Mouse (Mus musculus) bone marrow, adult 2 months (tissue): ENCODE results near the gene Pde1a. TPM values are rescaled to one million over a fixed set of nuclear protein-coding genes. Genes with fewer than 3 reads are reported as not detected.
"Not testable (repeated sequence)": the region's sequence is repeated elsewhere in the genome, so short reads cannot be mapped to it uniquely, and the experiment has no call there.

Experiments used
- H3K27ac ChIP-seq: fragments of 200-500 bp; 2 replicates; pipeline ENCODE4 v1.5.1; 2012; ENCODE audit warnings: low read depth, mild to moderate bottlenecking, control low read depth, inconsistent platforms, low read length; ENCODE audit not compliant: control insufficient read depth, poor library complexity, insufficient read depth
- H3K4me1 ChIP-seq: fragments of 200-500 bp; 2 replicates; pipeline ENCODE4 v1.6.1; 2011; ENCODE audit warnings: low read length; ENCODE audit not compliant: control insufficient read depth, insufficient read depth
- H3K4me3 ChIP-seq: fragments of 200-500 bp; replicated peaks from 2 replicates; pipeline ENCODE3; 2011; ENCODE audit warnings: mild to moderate bottlenecking, low read depth, low read length, control low read depth; ENCODE audit not compliant: control insufficient read depth
- CTCF ChIP-seq: fragments of 200-500 bp; IDR thresholded peaks from 2 replicates; pipeline ENCODE4 v1.5.1; 2011; ENCODE audit warnings: low read length, control low read depth; ENCODE audit not compliant: control insufficient read depth, insufficient read depth
- POLR2A ChIP-seq: fragments of 200-500 bp; IDR thresholded peaks from 2 replicates; pipeline ENCODE4 v1.6.1; 2011; ENCODE audit warnings: low read depth, mild to moderate bottlenecking, control low read depth, low read length, borderline replicate concordance; ENCODE audit not compliant: control insufficient read depth
- WGBS: fragments of 180-500 bp; shearing (Covaris S2); methylation state at CpG from one replicate; pipeline ENCODE4 v1.1.7; 2018; 5-methylcytosine and 5-hydroxymethylcytosine counted together
- polyA plus RNA-seq: library from polyadenylated mRNA; stranded (reverse); fragments of >200 nt; gene quantifications from 2 replicates; pipeline ENCODE4 v1.2.4, GENCODE M21; 2011; ENCODE audit warnings: low replicate concordance; ENCODE audit not compliant: missing spikeins, insufficient read depth, insufficient read length

Gene Pde1a
- polyA plus RNA-seq, 1 experiment: 2.6 TPM

DNA sequence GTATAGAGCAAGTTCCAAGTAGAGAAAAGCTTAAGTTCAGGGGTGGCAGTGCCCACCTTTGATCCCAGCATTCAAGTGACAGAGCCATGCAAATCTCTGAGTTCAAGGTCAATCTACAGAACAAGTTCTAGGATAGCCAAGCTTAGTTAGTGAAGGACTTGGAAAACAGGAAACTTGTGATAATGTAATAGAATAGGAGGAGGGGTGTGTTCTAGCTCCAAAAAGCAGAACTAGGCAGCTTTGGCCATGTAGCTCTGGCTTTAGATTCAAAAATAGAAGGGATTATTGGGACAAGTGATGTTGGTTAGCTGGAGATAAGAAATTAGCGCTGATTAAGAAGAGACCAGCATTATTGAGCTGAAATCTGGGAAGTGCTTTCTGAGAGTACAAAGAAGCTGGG lies 272.4 kb downstream of the Pde1a start:
- WGBS: 47% methylated on average over 1 of the region's 1 CpGs

DNA sequence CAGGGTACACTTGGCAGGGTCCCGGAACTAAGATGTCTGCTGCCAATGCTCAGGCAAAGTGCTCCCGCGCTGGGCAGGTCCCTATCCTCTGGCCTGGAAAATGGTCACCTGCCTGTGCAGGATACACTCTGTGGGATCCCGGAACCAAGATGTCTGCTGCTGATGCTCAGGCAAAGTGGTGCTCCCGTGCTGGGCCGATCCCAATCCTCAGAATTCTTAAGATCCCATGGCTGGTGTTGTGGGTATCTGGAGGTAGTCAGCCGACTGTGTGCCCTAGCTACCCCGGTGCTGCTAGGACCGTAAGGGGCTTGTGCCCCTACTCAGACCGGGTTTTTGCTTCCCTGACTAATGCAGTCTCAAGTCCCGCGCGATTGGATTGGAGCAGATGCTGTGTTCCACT lies 281.9 kb downstream of the Pde1a start:
- 76% methylated on average over 13 of the region's 13 CpGs for WGBS
- H3K4me1 ChIP-seq: not testable (repeated sequence)

More for the DNA sequence above, 272.4 kb downstream of the Pde1a start:
- TF ChIP-seq CTCF: no peak
- no peak for TF ChIP-seq POLR2A
- Histone ChIP-seq H3K4me3 (no peak overlapping the region), H3K4me1 (no peaks in the 10 kb centered on the region), H3K27ac (no peak overlapping the region)

DNA sequence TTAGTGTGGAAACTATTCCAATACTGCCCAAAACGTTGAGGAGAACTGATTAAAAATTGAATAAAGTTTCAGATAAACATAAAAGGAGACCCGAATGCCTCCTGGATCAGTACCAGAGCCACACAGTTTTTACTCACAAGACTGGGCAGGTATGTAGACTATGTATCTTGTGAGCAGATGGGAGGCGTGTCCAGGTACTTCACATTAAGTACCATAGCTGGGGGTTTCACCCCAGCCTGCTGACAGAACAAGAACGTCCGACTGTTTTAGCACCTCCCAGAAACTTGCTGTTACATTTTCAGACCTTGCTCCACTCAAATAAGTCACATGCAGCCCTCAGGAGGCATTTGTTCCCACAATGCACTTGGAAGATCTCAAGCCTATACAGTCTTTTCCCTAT lies 289.7 kb downstream of the Pde1a start:
- Histone ChIP-seq H3K4me1 (peaks cover 1% of the 10 kb centered on the region), H3K4me3 (no peak overlapping the region), H3K27ac (no peak overlapping the region)
- no peak for TF ChIP-seq POLR2A
- TF ChIP-seq CTCF: no peak
- WGBS: 65% methylated on average over 5 of the region's 5 CpGs

More for the DNA sequence above, 281.9 kb downstream of the Pde1a start:
- not testable (repeated sequence) for H3K4me3 ChIP-seq, H3K27ac ChIP-seq

DNA sequence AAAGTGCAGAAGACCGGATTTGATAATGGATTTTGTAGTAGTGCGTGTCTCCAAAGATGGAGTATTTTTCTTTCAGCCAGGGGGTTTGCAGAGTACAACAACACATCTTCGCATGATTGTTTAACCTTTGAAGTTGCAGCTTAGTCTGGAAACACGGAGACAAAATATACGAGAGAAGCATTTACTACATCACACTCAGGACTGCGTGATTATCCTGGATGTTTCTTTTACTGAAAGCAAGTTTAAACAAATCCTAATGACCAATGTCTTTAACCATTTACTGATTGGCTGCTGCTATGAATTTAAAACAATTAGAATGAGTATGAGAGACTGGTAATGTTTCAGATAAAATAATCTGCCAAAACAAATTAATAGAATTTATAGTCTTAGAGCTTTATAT lies 290.2 kb downstream of the Pde1a start:
- no peak overlapping the region for H3K4me3 ChIP-seq
- peaks cover 1% of the 10 kb centered on the region for H3K4me1 ChIP-seq

DNA sequence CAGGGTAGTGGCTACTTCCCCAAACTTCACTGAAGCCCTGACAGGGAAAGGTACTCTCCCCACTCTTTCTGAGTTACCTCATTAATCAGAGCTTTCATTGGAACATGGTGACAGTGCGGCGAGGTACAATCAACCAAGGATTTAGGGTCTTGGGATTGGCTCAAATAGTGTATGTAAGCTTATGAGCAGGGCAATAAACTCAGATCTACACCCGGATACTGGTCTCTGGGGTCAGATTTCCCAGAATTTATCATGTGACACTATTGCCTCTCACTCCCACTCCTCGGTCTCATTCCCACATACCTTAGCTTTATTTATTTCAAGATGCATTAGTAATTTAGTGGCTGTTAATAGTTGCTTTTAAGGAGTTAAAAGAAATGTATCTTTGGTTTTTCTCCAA lies 303.4 kb downstream of the Pde1a start:
- no peak for TF ChIP-seq CTCF
- no peak for TF ChIP-seq POLR2A
- Histone ChIP-seq H3K27ac (no peak overlapping the region), H3K4me1 (no peaks in the 10 kb centered on the region), H3K4me3 (no peak overlapping the region)
- WGBS: 85% methylated on average over 4 of the region's 4 CpGs

More for the DNA sequence above, 290.2 kb downstream of the Pde1a start:
- no peak overlapping the region for H3K27ac ChIP-seq
- TF ChIP-seq POLR2A (no peak), CTCF (no peak)
- WGBS: 89% methylated on average over 6 of the region's 6 CpGs

DNA sequence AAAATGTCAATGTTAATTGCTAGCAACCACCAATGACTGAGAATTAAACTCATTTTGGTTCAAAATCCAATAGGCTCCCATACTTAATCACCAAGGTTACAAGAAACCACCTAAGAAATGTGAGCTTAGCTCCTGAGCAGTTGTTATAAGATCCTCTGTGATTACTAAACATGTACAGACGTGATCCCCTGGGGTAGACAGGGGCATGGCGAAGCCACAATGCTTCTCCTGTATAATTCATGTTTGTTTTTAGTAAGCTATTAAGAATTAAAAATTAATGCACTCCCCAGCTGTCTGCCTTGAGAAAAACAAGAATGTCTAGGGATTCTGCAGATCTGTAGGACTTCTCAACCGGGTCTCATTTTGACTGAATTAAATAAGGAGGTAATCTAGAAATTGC lies 309.7 kb downstream of the Pde1a start:
- WGBS: 79% methylated on average over 3 of the region's 3 CpGs
- no peaks in the 10 kb centered on the region for H3K4me1 ChIP-seq
- H3K4me3 ChIP-seq: no peak overlapping the region
- no peak overlapping the region for H3K27ac ChIP-seq
- TF ChIP-seq CTCF (no peak), POLR2A (no peak)

DNA sequence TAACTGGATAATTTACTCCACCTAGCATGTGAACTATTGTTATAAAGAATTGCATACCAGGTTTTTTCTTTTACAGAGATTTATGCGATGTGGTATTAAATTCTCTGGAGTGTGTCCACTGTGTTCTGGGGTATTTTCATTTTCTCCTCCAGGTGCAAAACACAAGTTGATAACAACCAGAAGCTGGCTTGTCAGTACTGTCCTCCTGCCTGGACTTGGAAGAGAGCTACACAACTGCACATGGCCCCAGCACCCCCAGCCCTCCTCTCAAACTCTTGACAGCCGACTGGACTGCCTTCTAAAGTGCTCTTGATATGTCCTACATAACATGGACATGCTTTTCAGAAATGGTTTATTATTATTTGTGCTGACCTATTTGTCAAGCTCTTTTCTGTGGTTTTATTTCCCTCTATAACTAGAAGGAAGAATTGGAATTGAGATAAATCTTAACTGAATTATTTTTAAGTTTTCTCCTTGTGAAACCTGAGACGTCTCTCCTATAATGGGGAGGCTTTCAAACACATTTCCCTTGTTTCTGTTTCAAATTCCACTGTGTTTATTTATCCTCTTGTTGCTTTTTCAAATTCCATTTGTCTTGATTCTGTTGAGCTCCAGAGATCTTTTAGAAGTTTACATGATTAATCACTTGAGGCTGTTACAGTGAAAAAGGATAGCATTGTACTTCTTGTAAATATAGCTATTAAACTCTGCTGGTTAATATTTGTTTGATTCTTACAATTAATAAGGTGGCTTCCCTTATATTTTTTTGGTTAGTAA lies 313.4 kb downstream of the Pde1a start:
- TF ChIP-seq POLR2A (no peak), CTCF (no peak)
- WGBS: 72% methylated on average over 3 of the region's 3 CpGs
- no peak overlapping the region for H3K27ac ChIP-seq
- H3K4me3 ChIP-seq: no peak overlapping the region
- H3K4me1 ChIP-seq: no peaks in the 10 kb centered on the region

DNA sequence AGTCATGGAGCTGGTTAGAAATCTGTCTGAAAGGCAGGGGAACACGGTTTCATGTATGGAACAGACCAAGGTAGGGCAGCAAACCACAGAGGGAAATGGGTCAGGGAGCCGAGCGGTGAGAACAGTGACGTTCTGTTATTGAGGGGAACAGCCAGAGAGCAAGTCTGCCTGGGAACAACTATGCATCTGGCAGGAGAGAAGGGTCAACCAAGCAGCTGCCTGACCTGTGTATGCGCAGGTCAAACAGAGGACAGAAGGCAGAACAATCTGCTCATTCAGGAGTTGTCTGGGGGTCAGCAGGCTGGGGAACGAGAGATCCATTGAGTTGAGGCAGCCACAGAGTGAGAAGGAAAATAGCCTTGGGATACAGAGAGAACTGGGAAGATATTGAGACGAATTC lies 330.6 kb downstream of the Pde1a start:
- TF ChIP-seq CTCF (no peak), POLR2A (no peak)
- H3K4me1 ChIP-seq: no peaks in the 10 kb centered on the region
- WGBS: 70% methylated on average over 7 of the region's 7 CpGs

DNA sequence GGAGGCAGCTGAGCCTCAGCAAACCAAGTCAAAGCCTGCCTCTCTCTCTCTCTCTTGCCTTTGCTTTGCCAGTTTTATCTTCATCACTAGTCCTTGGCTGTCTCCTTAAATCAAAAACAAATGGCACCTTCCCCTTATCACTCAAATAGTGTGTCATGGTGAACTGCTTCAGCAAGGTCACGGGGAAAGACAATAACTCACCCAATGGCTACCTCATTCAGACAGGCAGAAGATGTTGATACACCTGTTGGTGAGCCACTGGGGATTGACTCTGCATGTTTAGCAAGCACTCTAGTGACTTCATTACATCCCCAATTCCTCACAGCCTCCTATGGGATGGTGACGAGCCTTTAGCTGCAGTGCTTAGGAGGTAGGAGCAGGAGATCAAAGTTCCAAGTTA lies 331.8 kb downstream of the Pde1a start:
- Histone ChIP-seq H3K4me1 (no peaks in the 10 kb centered on the region), H3K27ac (no peak overlapping the region), H3K4me3 (no peak overlapping the region)
- WGBS: 76% methylated on average over 2 of the region's 2 CpGs
- TF ChIP-seq CTCF (no peak), POLR2A (no peak)

More for the DNA sequence above, 330.6 kb downstream of the Pde1a start:
- Histone ChIP-seq H3K27ac (no peak overlapping the region), H3K4me3 (no peak overlapping the region)
